In the genomic region with DNA sequence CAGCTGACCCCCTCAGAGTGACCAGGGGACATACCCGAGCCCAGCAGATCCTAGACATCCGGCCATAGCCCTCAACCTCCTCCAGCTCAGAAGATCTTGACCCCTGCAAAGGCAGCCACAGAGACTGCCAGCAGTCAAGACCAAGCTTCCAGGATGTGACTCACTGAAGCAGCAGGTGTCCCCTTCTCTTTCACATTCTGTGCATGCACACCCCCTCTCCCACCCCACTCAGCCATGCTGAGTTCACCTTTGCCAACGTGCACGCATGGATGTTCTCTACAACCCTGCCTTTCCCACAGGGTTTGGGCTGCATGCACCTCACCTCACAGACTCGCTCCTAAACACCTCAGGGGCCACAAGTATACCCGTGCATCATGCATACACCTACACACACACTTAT, we compare ENCODE assay signal across 8 mouse cellular contexts. TPM values are rescaled to one million over a fixed set of nuclear protein-coding genes. Genes with fewer than 3 reads are reported as not detected.
A peak's percentile ranks its signal among the peaks of the same experiment; 100 is the strongest.
DNase-seq lines count a peak whose midpoint lies in the region; ATAC-seq and TF ChIP-seq lines count a peak whose summit lies in the region.
"Had no signal": no experiment of that assay in that cellular context is flagged by ENCODE, and none has a peak within 500 bp of the region (broad histone marks: within the 10 kb centered on the region; RNA-seq: fewer than 3 reads in every experiment).

No protein-coding gene starts in this region.

- ATAC-seq in lung, embryonic 15.5 days (ENCODE audit: borderline replicate concordance, extremely low read depth, low FRiP score, low TSS enrichment) = no peak
- ATAC-seq in kidney, postnatal 0 days (replicated peaks; ENCODE audit: low FRiP score, low read depth) = no peak

- peak overlapping the region; percentile 38 for H3K4me2 ChIP-seq in lung, embryonic 15.5 days
- H3K4me2 ChIP-seq in kidney, postnatal 0 days (ENCODE audit: low read length) = peak overlapping the region; percentile 34

- peak overlapping the region; percentile 19 for H3K4me3 ChIP-seq in lung, embryonic 15.5 days
- no peak overlapping the region for H3K4me3 ChIP-seq in kidney, postnatal 0 days (replicated peaks; ENCODE audit: low read depth, low read length)
- H3K4me3 ChIP-seq in layer of hippocampus, adult 2 months = no peak overlapping the region

- no peak overlapping the region for H3K9ac ChIP-seq in lung, embryonic 15.5 days
- H3K9ac ChIP-seq in kidney, postnatal 0 days (ENCODE audit: low read depth, low read length) = peak overlapping the region; percentile 15; the same call in 1 of the 2 replicates

- no peaks in the 10 kb centered on the region for H3K36me3 ChIP-seq in lung, embryonic 15.5 days
- H3K36me3 ChIP-seq in kidney, postnatal 0 days (ENCODE audit: insufficient read depth, low read length) = no peaks in the 10 kb centered on the region

- WGBS in lung, embryonic 15.5 days = 72% methylated on average over 6 of the region's 6 CpGs
- 72% methylated on average over 6 of the region's 6 CpGs for WGBS in kidney, postnatal 0 days

- peaks cover 28% of the 10 kb centered on the region for H3K4me1 ChIP-seq in lung, embryonic 15.5 days
- H3K4me1 ChIP-seq in kidney, postnatal 0 days (replicated peaks; ENCODE audit: insufficient read depth, low read length) = peaks cover 24% of the 10 kb centered on the region

- H3K9me3 ChIP-seq in lung, embryonic 15.5 days = no peaks in the 10 kb centered on the region
- H3K9me3 ChIP-seq in kidney, postnatal 0 days (replicated peaks; ENCODE audit: low read length) = no peaks in the 10 kb centered on the region

- no peak for DNase-seq in lung, postnatal 36 days
- DNase-seq in T-cell, adult 2 months (ENCODE audit: low spot score) = peak; percentile 48
- no peak for DNase-seq in kidney, postnatal 0 days (ENCODE audit: low spot score)
- peak; percentile 59 to 61 for DNase-seq in thymus, postnatal 10 days (ENCODE audit: low spot score in 2 of 2)
- no peak for DNase-seq in retina, postnatal 1 day
- no peak for DNase-seq in layer of hippocampus, adult 2 months (ENCODE audit: low spot score in 2 of 2)

- no peak for TF ChIP-seq CTCF in kidney, postnatal 0 days (IDR thresholded peaks at IDR 0.05; ENCODE audit: low read depth)
- TF ChIP-seq CTCF in layer of hippocampus, adult 2 months (conservative IDR thresholded peaks at IDR 0.05) = no peak

- H3K27me3 ChIP-seq in lung, embryonic 15.5 days = peaks cover 26% of the 10 kb centered on the region
- H3K27me3 ChIP-seq in kidney, postnatal 0 days (ENCODE audit: insufficient read depth, low read length) = no peaks in the 10 kb centered on the region

- H3K27ac ChIP-seq in lung, embryonic 15.5 days = no peak overlapping the region
- peak overlapping the region; percentile 78 for H3K27ac ChIP-seq in kidney, postnatal 0 days
- H3K27ac ChIP-seq in layer of hippocampus, adult 2 months = no peak overlapping the region; the same call in 1 of the 2 replicates

RNA-seq across cellular contexts. Expression of a gene that starts 4.4 kb away (rescaled TPM):
- polyA plus RNA-seq in lung, embryonic 15.5 days (2015; fragmentation: Nextera tagmentation; extraction: Ambion mirVana) = 12.8 and 15.1 TPM in 2 replicates
- polyA plus RNA-seq in kidney, postnatal 0 days (2015; fragmentation: Nextera tagmentation; extraction: Ambion mirVana) = 54.1 and 59.6 TPM in 2 replicates
- total RNA-seq in layer of hippocampus, adult 2 months (2021) = 1 to 10 TPM; 2.1 to 2.5 TPM

RNA-seq across cellular contexts. Expression of a gene that starts 18.0 kb away (rescaled TPM):
- 14.6 and 15.2 TPM in 2 replicates for polyA plus RNA-seq in lung, embryonic 15.5 days (2015; fragmentation: Nextera tagmentation; extraction: Ambion mirVana)
- polyA plus RNA-seq in kidney, postnatal 0 days (2015; fragmentation: Nextera tagmentation; extraction: Ambion mirVana) = 11.1 and 13.4 TPM in 2 replicates
- not detected for total RNA-seq in layer of hippocampus, adult 2 months (2021)

RNA-seq across cellular contexts. Expression of a gene that starts 21.6 kb away (rescaled TPM):
- 6.4 and 6.5 TPM in 2 replicates for polyA plus RNA-seq in lung, embryonic 15.5 days (2015; fragmentation: Nextera tagmentation; extraction: Ambion mirVana)
- 6.9 and 8.1 TPM in 2 replicates for polyA plus RNA-seq in kidney, postnatal 0 days (2015; fragmentation: Nextera tagmentation; extraction: Ambion mirVana)
- total RNA-seq in layer of hippocampus, adult 2 months (2021) = not detected
- polyA plus RNA-seq: erythroblast, embryonic 14.5 days had no signal

RNA-seq across cellular contexts. Expression of a gene that starts 26.2 kb away (rescaled TPM):
- 70.1 and 70.6 TPM in 2 replicates for polyA plus RNA-seq in lung, embryonic 15.5 days (2015; fragmentation: Nextera tagmentation; extraction: Ambion mirVana)
- polyA plus RNA-seq in kidney, postnatal 0 days (2015; fragmentation: Nextera tagmentation; extraction: Ambion mirVana) = 75.3 and 85.1 TPM in 2 replicates
- total RNA-seq in layer of hippocampus, adult 2 months (2021) = 10 to 100 TPM; 50.8 to 64.4 TPM

RNA-seq across cellular contexts. Expression of a gene that starts 35.1 kb away (rescaled TPM):
- 5.3 and 5.8 TPM in 2 replicates for polyA plus RNA-seq in lung, embryonic 15.5 days (2015; fragmentation: Nextera tagmentation; extraction: Ambion mirVana)
- 6.4 and 7.4 TPM in 2 replicates for polyA plus RNA-seq in kidney, postnatal 0 days (2015; fragmentation: Nextera tagmentation; extraction: Ambion mirVana)
- 100 to 1,000 TPM in 1 of 2 experiments, 10 to 100 TPM in 1; 93.4 to 101 TPM for total RNA-seq in layer of hippocampus, adult 2 months (2021)

Comparison
In these comparisons a context has a peak if more than half of its experiments do, and no peak if none do; other contexts are left out.
1. DNase-seq: peak in T-cell, adult 2 months (single experiment) and thymus, postnatal 10 days (2 of 2); none in lung, postnatal 36 days (single experiment), kidney, postnatal 0 days (single experiment), retina, postnatal 1 day (single experiment) and layer of hippocampus, adult 2 months (0 of 2).